Mouse (Mus musculus) layer of hippocampus, adult 8-10 months (tissue): Measurements from ENCODE around the gene Hdgfl2. TPM values are rescaled to one million over a fixed set of nuclear protein-coding genes. Genes with fewer than 3 reads are reported as not detected.
"Not testable (repeated sequence)": the region's sequence is repeated elsewhere in the genome, so short reads cannot be mapped to it uniquely, and the experiment has no call there.

Experiments
- DNase-seq, 2 experiments: peaks; one replicate each; pipeline ENCODE4 v3.0.0; 2022; ENCODE audit warnings: low spot score in 2 of 2
- total RNA-seq, 4 experiments: library from RNA; stranded (reverse); gene quantifications; 2 replicates each; pipeline ENCODE4 v1.2.4; 2022

Gene Hdgfl2
- total RNA-seq, 4 experiments from 2014 or later, result 112 to 127 (median 115) TPM

- no peak for DNase-seq
Measured at GRCm38 (mm10) chr17:56057381-56058120, 21.9 kb upstream of the Hdgfl2 start.

GRCm38 (mm10) chr17:56062081-56062480 lies 17.4 kb upstream of the Hdgfl2 start:
- no peak for DNase-seq

GRCm38 (mm10) chr17:56065715-56066114 lies 13.7 kb upstream of the Hdgfl2 start:
- not testable (repeated sequence) for DNase-seq

DNA sequence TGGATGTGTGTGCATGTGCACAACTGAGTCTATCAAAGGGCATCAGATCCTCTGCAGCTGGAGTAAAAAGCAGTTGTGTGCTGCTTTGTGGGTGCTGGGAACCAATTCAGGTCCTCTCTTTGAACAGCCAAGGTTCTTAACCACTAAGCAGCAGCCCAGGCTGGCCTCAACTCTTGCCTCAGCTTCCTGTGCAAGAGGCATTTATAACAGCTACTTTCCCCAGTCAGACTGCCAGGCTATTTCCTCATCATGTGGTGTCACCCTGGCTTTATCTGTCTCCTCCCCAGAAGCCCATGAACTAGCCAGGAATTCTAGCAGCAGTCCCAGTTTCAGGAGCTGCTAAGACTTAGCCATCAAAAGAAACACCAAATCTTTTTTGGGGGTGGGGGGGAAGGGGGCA lies 13.0 kb upstream of the Hdgfl2 start:
- DNase-seq, result no peak

GRCm38 (mm10) chr17:56069066-56069465 lies 10.4 kb upstream of the Hdgfl2 start:
- no peak for DNase-seq

DNA sequence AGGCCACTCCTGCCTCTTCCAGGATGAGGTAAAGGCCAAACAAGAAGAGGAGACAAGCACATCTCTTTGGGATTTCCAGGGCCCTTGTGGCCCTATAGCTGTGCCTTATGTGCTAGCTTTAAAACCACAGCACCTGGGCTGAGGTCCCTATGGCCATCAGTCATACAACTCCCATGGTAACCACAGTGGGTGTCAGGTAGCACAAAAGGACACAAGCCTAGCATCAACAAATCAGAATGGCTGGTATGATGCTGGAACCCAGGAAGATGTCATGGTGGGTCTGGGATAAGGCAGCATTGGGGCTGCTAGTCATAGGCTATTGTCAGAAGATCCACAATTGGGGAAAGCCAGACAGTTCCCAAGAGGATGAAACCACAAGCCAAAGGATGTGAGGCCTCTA lies 8.3 kb upstream of the Hdgfl2 start:
- no peak for DNase-seq

DNA sequence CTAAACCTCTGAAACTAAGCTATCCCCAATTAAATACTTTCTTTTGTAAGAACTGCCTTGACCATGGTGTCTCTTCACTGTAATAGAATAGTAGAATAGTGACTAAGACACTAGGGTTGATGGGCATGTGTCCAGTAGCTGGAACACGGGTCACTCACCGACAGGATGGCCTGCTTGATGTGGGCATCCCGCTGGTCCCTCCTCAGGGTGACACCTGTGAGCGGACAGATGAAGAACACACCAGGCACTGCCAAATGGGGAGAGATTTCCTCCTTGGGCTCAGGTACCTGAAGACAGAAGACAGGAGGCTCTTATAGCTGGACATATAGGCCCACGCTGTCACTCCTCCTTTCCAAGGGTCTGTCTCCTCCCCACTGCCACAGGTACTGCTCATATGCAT lies 7.2 kb upstream of the Hdgfl2 start:
- DNase-seq, result no peak

DNA sequence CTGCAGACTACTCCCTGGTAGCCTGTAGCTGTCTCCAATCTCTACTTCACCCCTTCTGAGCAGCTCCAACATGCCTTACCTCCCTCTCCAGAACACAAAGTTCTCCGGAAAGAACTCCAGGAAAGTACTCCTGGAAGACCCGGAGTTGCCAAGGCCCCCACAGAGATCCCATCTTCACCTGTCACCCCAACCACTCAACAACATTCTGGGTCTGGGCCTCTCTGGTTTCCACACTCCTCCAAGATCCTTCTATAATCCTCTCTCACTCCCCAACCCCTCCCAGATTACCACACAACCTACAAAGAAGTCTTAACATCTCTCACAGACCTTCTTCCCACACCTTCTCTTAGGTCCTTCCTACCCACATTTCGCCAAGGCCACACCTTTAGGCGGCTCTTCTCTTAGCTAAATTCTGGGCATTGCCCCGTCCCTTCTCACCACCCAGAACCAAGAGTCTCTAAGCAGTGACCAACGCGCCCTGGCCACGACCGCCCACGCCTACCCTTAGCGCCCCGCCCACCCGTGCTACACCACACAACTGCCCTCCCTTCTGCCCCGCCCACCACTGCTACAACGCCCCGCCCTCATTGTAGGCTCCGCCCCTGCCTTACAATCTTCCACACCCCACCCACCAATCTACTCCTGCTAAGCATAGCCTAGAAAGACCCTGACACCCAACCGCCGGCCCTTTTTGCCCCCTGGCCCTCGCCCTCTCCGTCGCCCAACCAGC lies 5.2 kb upstream of the Hdgfl2 start:
- DNase-seq, result peak; percentile 59 to 63

GRCm38 (mm10) chr17:56074827-56075208 lies 4.6 kb upstream of the Hdgfl2 start, which contains the start of gene Ubxn6:
Ubxn6 (minus strand) TSS chr17:56075028.
- DNase-seq, result peak; percentile 96 to 97

DNA sequence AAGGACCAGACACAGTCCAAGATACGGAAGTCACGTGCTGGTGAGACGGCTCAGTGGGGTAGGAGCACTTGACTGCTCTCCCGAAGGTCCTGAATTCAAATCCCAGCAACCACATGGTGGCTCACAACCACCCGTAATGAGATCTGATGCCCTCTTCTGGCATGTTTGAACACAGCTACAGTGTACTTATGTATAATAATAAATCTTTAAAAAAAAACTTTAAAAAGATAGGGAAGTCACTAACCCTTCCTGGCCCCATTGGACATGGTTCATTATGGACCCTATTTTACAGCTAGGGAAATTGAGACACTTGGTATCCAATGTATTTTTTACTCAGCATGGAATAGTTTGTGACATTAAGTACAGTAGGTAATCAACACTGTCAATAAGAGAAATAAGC lies 1.9 kb upstream of the Hdgfl2 start:
- no peak for DNase-seq

GRCm38 (mm10) chr17:56078361-56078760 lies 1.1 kb upstream of the Hdgfl2 start:
- DNase-seq, result peak in 1 of 2 experiments; percentile 55

- peak in 1 of 2 experiments; percentile 44 for DNase-seq
Measured at GRCm38 (mm10) chr17:56079921-56080320, 487 bp downstream of the Hdgfl2 start.

DNA sequence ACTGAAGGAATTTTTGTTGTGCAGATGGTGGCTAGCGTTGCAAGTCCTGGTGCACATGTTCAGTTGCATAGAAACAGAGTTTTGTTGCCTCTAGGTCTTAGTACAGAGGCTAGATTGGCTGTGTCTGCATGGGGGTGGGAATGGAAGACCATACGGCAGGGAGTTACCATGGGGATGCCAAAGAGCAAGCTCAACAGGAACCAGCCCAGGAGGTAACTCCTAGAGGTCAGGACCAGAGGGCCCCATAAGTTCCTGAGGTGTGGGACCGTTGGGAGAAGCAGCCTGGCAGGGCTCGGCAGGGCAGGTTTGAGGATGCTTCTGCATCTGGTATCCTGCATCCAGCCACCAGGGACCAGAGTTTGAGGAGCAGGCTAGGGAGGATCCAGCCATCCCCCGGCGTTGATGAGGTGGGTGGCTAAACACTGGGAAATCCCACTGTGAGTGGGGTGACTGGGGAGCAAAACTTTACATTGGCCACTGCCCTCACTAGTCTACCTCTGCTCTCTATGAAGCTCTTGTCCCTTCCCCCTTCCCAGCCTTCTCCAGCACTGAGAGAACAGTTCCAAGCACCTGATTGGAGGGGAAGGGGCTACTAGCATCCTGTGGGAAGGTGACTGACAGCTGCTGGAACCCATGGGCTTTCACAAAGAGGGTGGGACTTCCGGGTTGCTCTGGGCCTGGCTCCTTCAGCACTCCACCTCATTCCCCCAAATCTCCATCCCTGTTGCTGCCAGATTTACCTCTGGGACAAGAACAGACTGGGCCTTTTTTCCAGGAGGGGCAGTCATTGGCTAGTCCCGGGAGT lies 1.5 kb downstream of the Hdgfl2 start:
- peak; percentile 53 to 61 for DNase-seq

DNA sequence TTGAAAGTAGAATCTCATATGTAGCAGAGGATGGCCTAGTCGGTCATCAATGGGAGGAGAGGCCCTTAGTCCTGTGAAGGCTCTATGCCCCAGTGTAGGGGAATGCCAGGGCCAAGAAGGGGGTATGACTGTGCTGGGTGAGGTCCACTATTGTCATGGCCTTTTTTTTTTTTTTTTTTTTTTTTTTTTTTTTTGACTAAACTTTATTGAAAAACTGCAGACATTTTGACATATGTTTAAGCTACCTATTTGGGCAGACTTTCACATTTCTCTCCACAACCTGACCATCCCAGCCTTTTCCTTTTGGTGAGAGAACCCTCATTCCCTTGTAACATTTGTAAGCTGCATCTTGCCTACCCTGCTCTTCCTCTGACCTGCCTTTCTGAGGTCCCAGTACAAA lies 12.9 kb downstream of the Hdgfl2 start:
- DNase-seq, result no peak

- DNase-seq, result no peak
Measured at GRCm38 (mm10) chr17:56092794-56093193, 13.4 kb downstream of the Hdgfl2 start.

DNA sequence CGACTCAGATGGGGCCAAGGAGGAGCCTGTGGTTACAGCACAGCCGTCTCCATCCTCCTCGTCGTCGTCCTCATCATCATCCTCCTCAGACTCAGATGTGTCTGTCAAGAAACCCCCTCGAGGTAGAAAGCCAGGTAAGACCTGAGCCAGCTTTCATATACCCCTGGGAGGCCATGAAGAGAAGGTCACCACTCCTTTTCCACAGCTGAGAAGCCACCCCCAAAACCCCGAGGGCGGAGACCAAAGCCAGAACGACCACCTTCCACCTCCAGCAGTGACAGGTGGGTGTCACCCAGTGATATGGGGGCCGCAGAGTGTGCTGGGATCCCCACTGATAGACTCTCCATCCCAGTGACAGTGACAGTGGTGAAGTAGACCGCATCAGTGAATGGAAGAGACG lies 17.4 kb downstream of the Hdgfl2 start:
- DNase-seq, result no peak

DNA sequence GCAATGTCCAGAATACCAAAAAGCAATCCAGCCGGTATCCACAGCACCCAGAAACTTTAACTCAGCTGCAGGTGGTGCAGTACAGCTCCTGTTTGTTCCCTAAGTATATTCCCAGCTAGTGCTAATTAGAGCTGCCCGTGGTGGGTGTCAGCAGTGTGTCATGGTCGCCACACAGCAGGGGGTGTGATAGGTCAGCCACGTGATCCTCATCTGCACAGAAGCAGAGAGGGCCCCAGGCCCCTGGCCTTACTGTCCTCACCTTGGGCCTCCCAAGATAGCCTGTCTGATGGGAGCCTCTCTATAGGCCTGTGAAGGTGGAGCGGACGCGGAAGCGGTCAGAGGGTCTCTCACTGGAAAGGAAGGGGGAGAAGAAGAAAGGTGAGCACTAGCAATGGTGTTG lies 18.7 kb downstream of the Hdgfl2 start:
- DNase-seq, result no peak

DNA sequence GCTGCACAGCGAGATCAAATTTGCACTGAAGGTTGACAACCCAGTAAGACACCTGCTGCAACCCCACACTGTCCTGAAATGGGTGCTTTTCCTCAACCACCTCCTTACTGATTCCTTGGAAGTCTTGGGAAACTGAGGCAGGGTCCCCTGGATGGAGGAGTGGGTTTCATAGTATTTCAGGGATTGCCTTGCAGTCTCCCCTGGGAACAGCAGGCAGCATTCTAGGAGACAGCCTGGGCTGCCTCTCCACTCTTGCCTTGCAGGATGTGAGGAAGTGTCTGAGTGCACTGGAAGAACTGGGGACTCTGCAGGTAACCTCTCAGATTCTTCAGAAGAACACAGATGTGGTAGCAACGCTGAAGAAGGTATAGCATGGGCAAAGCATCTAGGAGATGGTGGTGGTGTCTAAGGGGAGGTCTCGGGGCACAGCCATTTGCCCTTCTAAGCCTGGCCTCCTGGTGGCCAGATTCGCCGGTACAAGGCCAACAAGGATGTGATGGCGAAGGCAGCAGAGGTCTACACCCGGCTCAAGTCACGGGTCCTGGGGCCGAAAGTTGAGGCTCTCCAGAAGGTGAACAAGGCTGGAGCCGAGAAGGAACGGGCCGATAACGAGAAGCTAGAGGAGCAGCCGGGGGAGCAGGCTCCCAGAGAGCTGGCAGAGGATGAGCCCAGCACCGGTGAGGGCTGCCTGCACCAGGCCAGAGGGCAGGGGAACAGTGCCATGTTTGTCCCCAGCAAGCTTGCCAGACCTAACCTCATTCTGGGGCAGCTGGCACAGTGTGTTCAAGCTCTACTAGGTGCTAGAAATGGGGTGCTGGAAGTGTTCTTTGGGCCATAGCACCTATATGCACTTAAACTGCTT lies 19.5 kb downstream of the Hdgfl2 start:
- DNase-seq, result no peak

- no peak for DNase-seq
Measured at GRCm38 (mm10) chr17:56100811-56101210, 21.4 kb downstream of the Hdgfl2 start.

- no peak for DNase-seq
Measured at GRCm38 (mm10) chr17:56102158-56102557, 22.7 kb downstream of the Hdgfl2 start.

DNA sequence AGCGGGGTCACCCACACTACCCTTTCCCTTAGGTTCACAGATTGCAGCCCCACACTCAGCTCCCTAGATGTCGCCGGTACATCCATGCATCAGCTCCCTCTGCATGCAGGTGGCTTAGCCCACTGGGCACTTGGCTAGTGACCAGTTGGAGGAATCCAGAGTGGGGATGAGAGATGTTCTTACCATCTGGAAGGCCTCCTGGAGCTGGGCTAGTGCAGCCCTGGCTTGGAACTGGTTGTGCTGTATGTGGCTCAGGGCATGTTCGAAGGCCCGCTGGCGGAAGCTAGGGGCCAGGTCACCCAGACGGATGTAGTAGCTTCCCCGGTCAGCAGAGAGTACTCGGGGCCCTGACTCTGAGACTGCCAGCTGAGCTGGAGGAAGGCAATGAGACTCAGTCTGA lies 23.5 kb downstream of the Hdgfl2 start:
- DNase-seq, result no peak
